Comparison of ENCODE assay signal across 11 mouse cellular contexts in the genomic region with DNA sequence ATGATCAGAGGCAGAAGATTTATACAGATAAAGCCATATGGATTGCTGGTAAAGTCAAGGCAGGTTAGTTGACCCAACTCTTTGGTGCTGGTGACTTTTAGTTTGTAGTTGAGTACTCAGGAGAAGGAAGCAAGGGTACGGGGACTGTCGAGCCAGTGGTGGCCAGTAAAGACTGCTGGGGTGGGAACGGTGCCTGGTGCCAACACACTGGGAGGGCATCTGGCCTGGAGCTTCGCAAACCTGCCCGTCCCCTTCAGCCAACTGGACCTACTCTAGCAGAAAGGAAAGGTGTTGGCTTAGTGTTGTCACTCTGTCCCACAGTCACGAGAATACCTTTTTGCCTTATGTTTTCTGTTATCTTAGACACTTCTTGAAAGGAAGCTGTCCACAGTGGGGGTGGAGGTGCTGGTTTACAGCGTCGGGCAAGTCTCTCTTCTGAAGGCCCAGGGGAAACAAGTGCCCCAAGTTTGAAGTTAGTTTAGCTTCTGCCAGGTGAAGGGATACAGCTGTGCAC.
"Had no signal": no experiment of that assay in that cellular context is flagged by ENCODE, and none has a peak within 500 bp of the region (broad histone marks: within the 10 kb centered on the region; RNA-seq: fewer than 3 reads in every experiment).

No protein-coding gene starts in this region.

- H3K27me3 ChIP-seq: liver, embryonic 13.5 days; megakaryocyte, embryonic 14.5 days; midbrain, embryonic 13.5 days had no signal

- H3K4me1 ChIP-seq: midbrain, embryonic 10.5 days; midbrain, embryonic 13.5 days had no signal

- H3K9me3 ChIP-seq: liver, embryonic 13.5 days; megakaryocyte, embryonic 14.5 days; midbrain, embryonic 10.5 days; midbrain, embryonic 13.5 days had no signal

- H3K4me3 ChIP-seq: layer of hippocampus, adult 2 months; liver, embryonic 13.5 days; megakaryocyte, embryonic 14.5 days; midbrain, embryonic 10.5 days; midbrain, embryonic 13.5 days had no signal

- H3K4me2 ChIP-seq: liver, embryonic 13.5 days; lung, embryonic 14.5 days; midbrain, embryonic 13.5 days had no signal

- H3K9ac ChIP-seq: liver, embryonic 13.5 days; lung, embryonic 14.5 days; midbrain, embryonic 13.5 days had no signal

- DNase-seq: liver, embryonic 13.5 days; thymus, adult 18-20 months; thymus, postnatal 36 days had no signal

- ATAC-seq: midbrain, embryonic 16.5 days had no signal

- H3K27ac ChIP-seq: kidney, postnatal 0 days; layer of hippocampus, adult 2 months; liver, embryonic 13.5 days; midbrain, embryonic 10.5 days; midbrain, embryonic 13.5 days; stomach, postnatal 0 days had no signal
